Mouse (Mus musculus): Measurements from ENCODE around the gene Nisch. TPM values are rescaled to one million over a fixed set of nuclear protein-coding genes. Genes with fewer than 3 reads are reported as not detected.

Gene Nisch
- polyA plus RNA-seq, 1 experiment from 2014 or later, result 217 TPM

GRCm38 (mm10) chr14:31134015-31135000 is 82.4 kb downstream of the Nisch start:
- Histone ChIP-seq H3K4me3 (ENCODE audit: low read depth, low read length) (no peak overlapping the region), H3K4me2 (ENCODE audit: low read length) (peak overlapping the region; percentile 68; the same call in 1 of the 2 replicates), H3K9ac (ENCODE audit: low read length) (no peak overlapping the region), H3K36me3 (ENCODE audit: control insufficient read depth, insufficient read depth, low read length) (peaks cover 45% of the 10 kb centered on the region), H3K9me3 (replicated peaks; ENCODE audit: control insufficient read depth, low read length) (no peaks in the 10 kb centered on the region), H3K27ac (ENCODE audit: low read depth, low read length) (peak overlapping the region; percentile 45), H3K27me3 (replicated peaks; ENCODE audit: control insufficient read depth, insufficient read depth, low read length) (no peaks in the 10 kb centered on the region), H3K4me1 (ENCODE audit: control insufficient read depth, insufficient read depth, low read length) (peaks cover 31% of the 10 kb centered on the region)
- DNase-seq (ENCODE audit: low spot score), result peak; percentile 84
- ATAC-seq, result peak; percentile 10; the same call in 1 of the 2 replicates
- 70% methylated on average over 25 of the region's 25 CpGs for WGBS

- peak overlapping the region; percentile 4; the same call in 1 of the 2 replicates for H3K4me3 ChIP-seq (ENCODE audit: low read depth, low read length)
- H3K4me2 ChIP-seq (ENCODE audit: low read length), result peak overlapping the region; percentile 68
- no peaks in the 10 kb centered on the region for H3K9me3 ChIP-seq (replicated peaks; ENCODE audit: control insufficient read depth, low read length)
- H3K36me3 ChIP-seq (ENCODE audit: control insufficient read depth, insufficient read depth, low read length), result peaks cover 33% of the 10 kb centered on the region
- no peak for ATAC-seq
- peak; percentile 42 for DNase-seq (ENCODE audit: low spot score)
- H3K9ac ChIP-seq (ENCODE audit: low read length), result no peak overlapping the region
- H3K4me1 ChIP-seq (ENCODE audit: control insufficient read depth, insufficient read depth, low read length), result peaks cover 31% of the 10 kb centered on the region
- 73% methylated on average over 11 of the region's 11 CpGs for WGBS
- peak overlapping the region; percentile 45 for H3K27ac ChIP-seq (ENCODE audit: low read depth, low read length)
- no peaks in the 10 kb centered on the region for H3K27me3 ChIP-seq (replicated peaks; ENCODE audit: control insufficient read depth, insufficient read depth, low read length)
Observed at GRCm38 (mm10) chr14:31133023-31133665, 83.6 kb downstream of the Nisch start.

- 89% methylated on average over 7 of the region's 7 CpGs for WGBS
- Histone ChIP-seq H3K4me3 (ENCODE audit: low read depth, low read length) (peak overlapping the region; percentile 81), H3K4me1 (ENCODE audit: control insufficient read depth, insufficient read depth, low read length) (peaks cover 33% of the 10 kb centered on the region), H3K27ac (ENCODE audit: low read depth, low read length) (no peak overlapping the region), H3K36me3 (ENCODE audit: control insufficient read depth, insufficient read depth, low read length) (peaks cover 27% of the 10 kb centered on the region), H3K9me3 (replicated peaks; ENCODE audit: control insufficient read depth, low read length) (no peaks in the 10 kb centered on the region), H3K4me2 (ENCODE audit: low read length) (peak overlapping the region; percentile 68), H3K9ac (ENCODE audit: low read length) (peak overlapping the region; percentile 90; the same call in 1 of the 2 replicates), H3K27me3 (replicated peaks; ENCODE audit: control insufficient read depth, insufficient read depth, low read length) (no peaks in the 10 kb centered on the region)
- ATAC-seq, result no peak
- no peak for DNase-seq (ENCODE audit: low spot score)
Observed at GRCm38 (mm10) chr14:31132491-31132975, 84.2 kb downstream of the Nisch start.

GRCm38 (mm10) chr14:31132031-31132430 is 84.7 kb downstream of the Nisch start:
- peaks cover 38% of the 10 kb centered on the region for H3K4me1 ChIP-seq (ENCODE audit: control insufficient read depth, insufficient read depth, low read length)
- H3K9ac ChIP-seq (ENCODE audit: low read length), result peak overlapping the region; percentile 90
- WGBS, result 9% methylated on average over 6 of the region's 6 CpGs
- no peaks in the 10 kb centered on the region for H3K27me3 ChIP-seq (replicated peaks; ENCODE audit: control insufficient read depth, insufficient read depth, low read length)
- ATAC-seq, result no peak
- peak overlapping the region; percentile 68 for H3K4me2 ChIP-seq (ENCODE audit: low read length)
- peaks cover 22% of the 10 kb centered on the region for H3K36me3 ChIP-seq (ENCODE audit: control insufficient read depth, insufficient read depth, low read length)
- H3K9me3 ChIP-seq (replicated peaks; ENCODE audit: control insufficient read depth, low read length), result no peaks in the 10 kb centered on the region
- DNase-seq (ENCODE audit: low spot score), result peak; percentile 8
- peak overlapping the region; percentile 81 for H3K4me3 ChIP-seq (ENCODE audit: low read depth, low read length)
- no peak overlapping the region for H3K27ac ChIP-seq (ENCODE audit: low read depth, low read length)

GRCm38 (mm10) chr14:31131272-31131821 is 85.4 kb downstream of the Nisch start:
- H3K4me2 ChIP-seq (ENCODE audit: low read length), result peak overlapping the region; percentile 68
- peak overlapping the region; percentile 90 for H3K9ac ChIP-seq (ENCODE audit: low read length)
- H3K9me3 ChIP-seq (replicated peaks; ENCODE audit: control insufficient read depth, low read length), result no peaks in the 10 kb centered on the region
- under 1% methylated on average over 37 of the region's 43 CpGs for WGBS
- peak overlapping the region; percentile 82 for H3K27ac ChIP-seq (ENCODE audit: low read depth, low read length)
- H3K36me3 ChIP-seq (ENCODE audit: control insufficient read depth, insufficient read depth, low read length), result peaks cover 16% of the 10 kb centered on the region
- ATAC-seq (peak; percentile 10), DNase-seq (ENCODE audit: low spot score) (peak; percentile 36)
- peaks cover 38% of the 10 kb centered on the region for H3K4me1 ChIP-seq (ENCODE audit: control insufficient read depth, insufficient read depth, low read length)
- H3K4me3 ChIP-seq (ENCODE audit: low read depth, low read length), result peak overlapping the region; percentile 81
- no peaks in the 10 kb centered on the region for H3K27me3 ChIP-seq (replicated peaks; ENCODE audit: control insufficient read depth, insufficient read depth, low read length)

GRCm38 (mm10) chr14:31130236-31131220 is 86.2 kb downstream of the Nisch start, which contains the start of gene Nt5dc2:
Nt5dc2 (plus strand) TSS chr14:31131053.
- peaks cover 38% of the 10 kb centered on the region for H3K4me1 ChIP-seq (ENCODE audit: control insufficient read depth, insufficient read depth, low read length)
- no peaks in the 10 kb centered on the region for H3K27me3 ChIP-seq (replicated peaks; ENCODE audit: control insufficient read depth, insufficient read depth, low read length)
- DNase-seq (ENCODE audit: low spot score) (peak; percentile 95), ATAC-seq (peak; percentile 77)
- H3K9me3 ChIP-seq (replicated peaks; ENCODE audit: control insufficient read depth, low read length), result no peaks in the 10 kb centered on the region
- 3% methylated on average over 44 of the region's 63 CpGs for WGBS
- H3K27ac ChIP-seq (ENCODE audit: low read depth, low read length), result peak within 1 kb of the TSS; percentile 82
- peak within 1 kb of the TSS; percentile 68 for H3K4me2 ChIP-seq (ENCODE audit: low read length)
- peaks cover 7% of the 10 kb centered on the region for H3K36me3 ChIP-seq (ENCODE audit: control insufficient read depth, insufficient read depth, low read length)
- peak within 1 kb of the TSS; percentile 81 for H3K4me3 ChIP-seq (ENCODE audit: low read depth, low read length)
- peak within 1 kb of the TSS; percentile 90 for H3K9ac ChIP-seq (ENCODE audit: low read length)

- no peaks in the 10 kb centered on the region for H3K36me3 ChIP-seq (ENCODE audit: control insufficient read depth, insufficient read depth, low read length)
- H3K4me2 ChIP-seq (ENCODE audit: low read length), result peak overlapping the region; percentile 68
- H3K9me3 ChIP-seq (replicated peaks; ENCODE audit: control insufficient read depth, low read length), result no peaks in the 10 kb centered on the region
- 66% methylated on average over 15 of the region's 15 CpGs for WGBS
- peak; percentile 20 for DNase-seq (ENCODE audit: low spot score)
- H3K4me1 ChIP-seq (ENCODE audit: control insufficient read depth, insufficient read depth, low read length), result peaks cover 37% of the 10 kb centered on the region
- H3K9ac ChIP-seq (ENCODE audit: low read length), result peak overlapping the region; percentile 29; the same call in 1 of the 2 replicates
- ATAC-seq, result no peak
- H3K27ac ChIP-seq (ENCODE audit: low read depth, low read length), result peak overlapping the region; percentile 82
- H3K4me3 ChIP-seq (ENCODE audit: low read depth, low read length), result peak overlapping the region; percentile 81
- no peaks in the 10 kb centered on the region for H3K27me3 ChIP-seq (replicated peaks; ENCODE audit: control insufficient read depth, insufficient read depth, low read length)
Observed at GRCm38 (mm10) chr14:31129326-31130235, 87.2 kb downstream of the Nisch start.

All from forebrain, embryonic 14.5 days (tissue).